In the genomic region with DNA sequence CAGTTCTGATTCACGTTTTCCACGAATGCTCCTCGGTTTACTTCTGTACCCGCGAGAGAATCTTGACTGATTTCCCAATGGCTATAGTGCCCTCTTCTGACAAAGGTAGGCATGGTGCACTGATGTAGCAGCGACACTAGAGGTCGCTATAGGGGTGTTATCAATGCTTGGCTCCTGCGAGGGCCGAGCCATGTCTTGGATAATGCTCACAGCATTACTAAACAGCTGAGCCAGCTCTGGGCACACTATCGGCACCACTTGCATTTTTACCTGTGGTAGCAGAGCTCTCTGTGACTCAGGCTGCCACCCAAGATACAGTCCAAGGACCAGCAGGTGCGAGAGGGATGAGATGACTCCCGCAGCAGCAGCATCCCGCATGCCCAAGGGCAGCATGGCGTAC, we compare ENCODE assay signal across 8 mouse cellular contexts. TPM values are rescaled to one million over a fixed set of nuclear protein-coding genes. Genes with fewer than 3 reads are reported as not detected.
DNase-seq lines count a peak whose midpoint lies in the region; ATAC-seq and TF ChIP-seq lines count a peak whose summit lies in the region.

No protein-coding gene starts in this region.

- peak; percentile 88 for DNase-seq in ES-CJ7 (ENCODE audit: low read depth, low spot score)
- DNase-seq in adrenal gland, postnatal 4 days (ENCODE audit: low spot score in 2 of 2) = peak; percentile 10 to 13
- peak; percentile 81 for DNase-seq in heart, postnatal 0 days (ENCODE audit: low spot score)
- peak; percentile 69 to 79 for DNase-seq in kidney, postnatal 25 days

- no peak for TF ChIP-seq POLR2A in olfactory bulb, adult 2 months (IDR thresholded peaks at IDR 0.05; ENCODE audit: insufficient read depth, low read depth, low read length)

- WGBS in embryonic facial prominence, embryonic 15.5 days = 11% methylated on average over 14 of the region's 14 CpGs
- 18% methylated on average over 14 of the region's 14 CpGs for WGBS in heart, postnatal 0 days
- WGBS in lung, embryonic 15.5 days = 17% methylated on average over 14 of the region's 14 CpGs
- WGBS in olfactory bulb, adult 2 months = 13% methylated on average over 14 of the region's 14 CpGs

- H3K36me3 ChIP-seq in embryonic facial prominence, embryonic 15.5 days = peaks cover 8% of the 10 kb centered on the region
- H3K36me3 ChIP-seq in heart, postnatal 0 days (replicated peaks; ENCODE audit: control insufficient read depth, insufficient read depth, low read length) = peaks cover 4% of the 10 kb centered on the region; the same call in 1 of the 2 replicates
- H3K36me3 ChIP-seq in lung, embryonic 15.5 days = no peaks in the 10 kb centered on the region

- TF ChIP-seq CTCF in heart, postnatal 0 days (IDR thresholded peaks at IDR 0.05; ENCODE audit: low read depth) = peak; percentile 99
- peak; percentile 43; the same call in 1 of the 2 replicates for TF ChIP-seq CTCF in olfactory bulb, adult 2 months (IDR thresholded peaks at IDR 0.05; ENCODE audit: insufficient read depth, low read depth, low read length)

- H3K9ac ChIP-seq in embryonic facial prominence, embryonic 15.5 days = no peak overlapping the region
- no peak overlapping the region for H3K9ac ChIP-seq in heart, postnatal 0 days (replicated peaks; ENCODE audit: low read depth, low read length)
- no peak overlapping the region for H3K9ac ChIP-seq in lung, embryonic 15.5 days

- H3K4me3 ChIP-seq in embryonic facial prominence, embryonic 15.5 days (replicated peaks) = peak overlapping the region; percentile 48
- 0 out of 2 replicates have a peak overlapping the region, but pooled peaks have one; percentile 4 for H3K4me3 ChIP-seq in heart, postnatal 0 days (ENCODE audit: low read depth, low read length)
- H3K4me3 ChIP-seq in lung, embryonic 15.5 days = no peak overlapping the region
- no peak overlapping the region for H3K4me3 ChIP-seq in olfactory bulb, adult 2 months (ENCODE audit: insufficient read depth, low read depth, low read length)

- H3K4me2 ChIP-seq in embryonic facial prominence, embryonic 15.5 days (replicated peaks) = peak overlapping the region; percentile 50
- peak overlapping the region; percentile 61 for H3K4me2 ChIP-seq in heart, postnatal 0 days (ENCODE audit: low read depth, low read length)
- H3K4me2 ChIP-seq in lung, embryonic 15.5 days = peak overlapping the region; percentile 77

- H3K9me3 ChIP-seq in embryonic facial prominence, embryonic 15.5 days (replicated peaks) = no peaks in the 10 kb centered on the region
- no peaks in the 10 kb centered on the region for H3K9me3 ChIP-seq in heart, postnatal 0 days (replicated peaks; ENCODE audit: control insufficient read depth, low read length)
- no peaks in the 10 kb centered on the region for H3K9me3 ChIP-seq in lung, embryonic 15.5 days

- peak; percentile 61; the same call in 1 of the 2 replicates for ATAC-seq in embryonic facial prominence, embryonic 15.5 days (ENCODE audit: insufficient number of reproducible peaks, low FRiP score, low TSS enrichment, low read depth)
- ATAC-seq in heart, postnatal 0 days (ENCODE audit: insufficient read depth, low read depth) = peak; percentile 71
- peak; percentile 47 for ATAC-seq in lung, embryonic 15.5 days (ENCODE audit: borderline replicate concordance, extremely low read depth, low FRiP score, low TSS enrichment)
- ATAC-seq in erythroid progenitor cell, adult 5-6 weeks (replicated peaks; ENCODE audit: low FRiP score, poor library complexity, severe bottlenecking) = no peak

- TF ChIP-seq EP300 in heart, postnatal 0 days (IDR thresholded peaks at IDR 0.05; ENCODE audit: low read depth) = no peak

- 0 out of 2 replicates have a peak, but pooled peaks cover 16% of the 10 kb centered on the region for H3K27me3 ChIP-seq in embryonic facial prominence, embryonic 15.5 days
- peaks cover 27% of the 10 kb centered on the region for H3K27me3 ChIP-seq in heart, postnatal 0 days (ENCODE audit: control insufficient read depth, insufficient read depth, low read length)
- H3K27me3 ChIP-seq in lung, embryonic 15.5 days = peaks cover 32% of the 10 kb centered on the region; the same call in 1 of the 2 replicates

- no peak overlapping the region; the same call in 1 of the 2 replicates for H3K27ac ChIP-seq in embryonic facial prominence, embryonic 15.5 days (replicated peaks)
- H3K27ac ChIP-seq in heart, postnatal 0 days (ENCODE audit: low read depth) = no peak overlapping the region
- no peak overlapping the region for H3K27ac ChIP-seq in lung, embryonic 15.5 days
- H3K27ac ChIP-seq in olfactory bulb, adult 2 months (ENCODE audit: insufficient read depth, low read depth, low read length) = no peak overlapping the region

- H3K4me1 ChIP-seq in embryonic facial prominence, embryonic 15.5 days = peaks cover 28% of the 10 kb centered on the region
- no peaks in the 10 kb centered on the region; the same call in 1 of the 2 replicates for H3K4me1 ChIP-seq in heart, postnatal 0 days (ENCODE audit: control insufficient read depth, insufficient read depth)
- H3K4me1 ChIP-seq in lung, embryonic 15.5 days = peaks cover 34% of the 10 kb centered on the region
- H3K4me1 ChIP-seq in olfactory bulb, adult 2 months (ENCODE audit: control insufficient read depth, insufficient read depth, low read length) = peaks cover 13% of the 10 kb centered on the region

RNA-seq across cellular contexts. Expression of gene Adcy4, which starts 2.6 kb away (rescaled TPM):
- total RNA-seq in adrenal gland, postnatal 4 days (2021) = 10 to 100 TPM; 10.4 to 10.9 TPM
- polyA plus RNA-seq in embryonic facial prominence, embryonic 15.5 days (2015; fragmentation: Nextera tagmentation; extraction: Ambion mirVana) = 17.4 and 22.2 TPM in 2 replicates
- 16.2 and 17.4 TPM in 2 replicates for total RNA-seq in heart, postnatal 0 days (2014; rRNA removed; ENCODE audit: low replicate concordance)
- polyA plus RNA-seq in heart, postnatal 0 days (2015; fragmentation: Nextera tagmentation; extraction: Ambion mirVana) = 10.6 TPM in 2 replicates
- polyA plus RNA-seq in lung, embryonic 15.5 days (2015; fragmentation: Nextera tagmentation; extraction: Ambion mirVana) = 14.3 and 18.0 TPM in 2 replicates
- polyA plus RNA-seq in olfactory bulb, adult 2 months (2012; ENCODE audit: insufficient read depth, insufficient read length, low replicate concordance, missing spikeins) = not detected in 2 replicates
- total RNA-seq in erythroid progenitor cell, adult 5-6 weeks (2015; ENCODE audit: low replicate concordance) = not detected in 2 replicates
- total RNA-seq in erythroid progenitor cell, adult 5-6 weeks (2017; ENCODE audit: low replicate concordance) = not detected in 2 replicates

RNA-seq across cellular contexts. Expression of gene Ripk3, which starts 7.4 kb away (rescaled TPM):
- total RNA-seq in adrenal gland, postnatal 4 days (2021) = 10 to 100 TPM in 1 of 2 experiments, 1 to 10 TPM in 1; 8.4 to 12.2 TPM
- polyA plus RNA-seq in embryonic facial prominence, embryonic 15.5 days (2015; fragmentation: Nextera tagmentation; extraction: Ambion mirVana) = 34.5 and 41.3 TPM in 2 replicates
- 8.5 and 16.3 TPM in 2 replicates for total RNA-seq in heart, postnatal 0 days (2014; rRNA removed; ENCODE audit: low replicate concordance)
- 9.3 and 9.4 TPM in 2 replicates for polyA plus RNA-seq in heart, postnatal 0 days (2015; fragmentation: Nextera tagmentation; extraction: Ambion mirVana)
- 43.4 and 45.6 TPM in 2 replicates for polyA plus RNA-seq in lung, embryonic 15.5 days (2015; fragmentation: Nextera tagmentation; extraction: Ambion mirVana)
- polyA plus RNA-seq in olfactory bulb, adult 2 months (2012; ENCODE audit: insufficient read depth, insufficient read length, low replicate concordance, missing spikeins) = not detected in 2 replicates
- total RNA-seq in erythroid progenitor cell, adult 5-6 weeks (2015; ENCODE audit: low replicate concordance) = 18.4 and 28.1 TPM in 2 replicates
- 2.3 and 33.1 TPM in 2 replicates for total RNA-seq in erythroid progenitor cell, adult 5-6 weeks (2017; ENCODE audit: low replicate concordance)

RNA-seq across cellular contexts. Expression of gene Ltb4r1, which starts 15.5 kb away (rescaled TPM):
- 1 to 10 TPM; 1.3 to 2.9 TPM for total RNA-seq in adrenal gland, postnatal 4 days (2021)
- 1.8 and 2.1 TPM in 2 replicates for polyA plus RNA-seq in embryonic facial prominence, embryonic 15.5 days (2015; fragmentation: Nextera tagmentation; extraction: Ambion mirVana)
- 0.62 TPM in 1 of 2 replicates, not detected in the other for total RNA-seq in heart, postnatal 0 days (2014; rRNA removed; ENCODE audit: low replicate concordance)
- 0.38 and 0.40 TPM in 2 replicates for polyA plus RNA-seq in heart, postnatal 0 days (2015; fragmentation: Nextera tagmentation; extraction: Ambion mirVana)
- 1.7 and 2.6 TPM in 2 replicates for polyA plus RNA-seq in lung, embryonic 15.5 days (2015; fragmentation: Nextera tagmentation; extraction: Ambion mirVana)
- not detected in 2 replicates for polyA plus RNA-seq in olfactory bulb, adult 2 months (2012; ENCODE audit: insufficient read depth, insufficient read length, low replicate concordance, missing spikeins)
- total RNA-seq in erythroid progenitor cell, adult 5-6 weeks (2015; ENCODE audit: low replicate concordance) = 8.8 and 11.9 TPM in 2 replicates
- total RNA-seq in erythroid progenitor cell, adult 5-6 weeks (2017; ENCODE audit: low replicate concordance) = 2.8 and 8.9 TPM in 2 replicates

RNA-seq across cellular contexts. Expression of gene Ltb4r2, which starts 20.1 kb away (rescaled TPM):
- under 1 TPM; 0.17 to 0.34 TPM for total RNA-seq in adrenal gland, postnatal 4 days (2021)
- 0.95 and 1.4 TPM in 2 replicates for polyA plus RNA-seq in embryonic facial prominence, embryonic 15.5 days (2015; fragmentation: Nextera tagmentation; extraction: Ambion mirVana)
- not detected in 2 replicates for total RNA-seq in heart, postnatal 0 days (2014; rRNA removed; ENCODE audit: low replicate concordance)
- polyA plus RNA-seq in heart, postnatal 0 days (2015; fragmentation: Nextera tagmentation; extraction: Ambion mirVana) = 0.10 and 0.22 TPM in 2 replicates
- polyA plus RNA-seq in lung, embryonic 15.5 days (2015; fragmentation: Nextera tagmentation; extraction: Ambion mirVana) = 0.25 and 0.35 TPM in 2 replicates
- not detected in 2 replicates for polyA plus RNA-seq in olfactory bulb, adult 2 months (2012; ENCODE audit: insufficient read depth, insufficient read length, low replicate concordance, missing spikeins)
- not detected in 2 replicates for total RNA-seq in erythroid progenitor cell, adult 5-6 weeks (2015; ENCODE audit: low replicate concordance)
- not detected in 2 replicates for total RNA-seq in erythroid progenitor cell, adult 5-6 weeks (2017; ENCODE audit: low replicate concordance)

RNA-seq across cellular contexts. Expression of gene Cideb, which starts 23.1 kb away (rescaled TPM):
- total RNA-seq in adrenal gland, postnatal 4 days (2021) = 10 to 100 TPM in 1 of 2 experiments, 1 to 10 TPM in 1; 4.6 to 12.0 TPM
- 0.47 and 0.60 TPM in 2 replicates for polyA plus RNA-seq in embryonic facial prominence, embryonic 15.5 days (2015; fragmentation: Nextera tagmentation; extraction: Ambion mirVana)
- total RNA-seq in heart, postnatal 0 days (2014; rRNA removed; ENCODE audit: low replicate concordance) = 0.31 and 0.34 TPM in 2 replicates
- 2.8 and 3.6 TPM in 2 replicates for polyA plus RNA-seq in heart, postnatal 0 days (2015; fragmentation: Nextera tagmentation; extraction: Ambion mirVana)
- polyA plus RNA-seq in lung, embryonic 15.5 days (2015; fragmentation: Nextera tagmentation; extraction: Ambion mirVana) = 0.55 and 0.80 TPM in 2 replicates
- polyA plus RNA-seq in olfactory bulb, adult 2 months (2012; ENCODE audit: insufficient read depth, insufficient read length, low replicate concordance, missing spikeins) = not detected in 2 replicates
- not detected in 2 replicates for total RNA-seq in erythroid progenitor cell, adult 5-6 weeks (2015; ENCODE audit: low replicate concordance)
- total RNA-seq in erythroid progenitor cell, adult 5-6 weeks (2017; ENCODE audit: low replicate concordance) = not detected in 2 replicates

Comparison
In these comparisons a context has a peak if more than half of its experiments do, and no peak if none do; other contexts are left out.
1. DNase-seq: peak in every context shown above with its lines; median percentile 88 in ES-CJ7; 81 in heart, postnatal 0 days; 74 in kidney, postnatal 25 days; 12 in adrenal gland, postnatal 4 days.
2. H3K4me3 ChIP-seq: peak in embryonic facial prominence, embryonic 15.5 days (single experiment) and heart, postnatal 0 days (single experiment); none in lung, embryonic 15.5 days (single experiment) and olfactory bulb, adult 2 months (single experiment).
3. RNA of gene Adcy4, which starts 2.6 kb away (polyA plus RNA-seq): 17.4 to 22.2 TPM in embryonic facial prominence, embryonic 15.5 days, 14.3 to 18.0 TPM in lung, embryonic 15.5 days and 10.6 TPM in heart, postnatal 0 days; not detected in olfactory bulb, adult 2 months; every median in the first group is over 10 times any median in the second.
4. RNA of gene Ripk3, which starts 7.4 kb away (polyA plus RNA-seq): 43.4 to 45.6 TPM in lung, embryonic 15.5 days, 34.5 to 41.3 TPM in embryonic facial prominence, embryonic 15.5 days and 9.3 to 9.4 TPM in heart, postnatal 0 days; not detected in olfactory bulb, adult 2 months; every median in the first group is over 10 times any median in the second.
5. Peak in every context shown above with its lines, with median percentiles within 50 percentile points of each other: H3K4me2 ChIP-seq.